In genomic region chr9:58447997-58448595, GRCm38 (mm10) we compare ENCODE assay signal across 22 mouse cellular contexts. TPM values are rescaled to one million over a fixed set of nuclear protein-coding genes. Genes with fewer than 3 reads are reported as not detected.
DNase-seq lines count a peak whose midpoint lies in the region; ATAC-seq and TF ChIP-seq lines count a peak whose summit lies in the region.
"Had no signal": no experiment of that assay in that cellular context is flagged by ENCODE, and none has a peak within 500 bp of the region (broad histone marks: within the 10 kb centered on the region; RNA-seq: fewer than 3 reads in every experiment).

No protein-coding gene starts in this region.

- no peak for TF ChIP-seq POLR2A in myocyte (IDR thresholded peaks at IDR 0.05; ENCODE audit: insufficient read length, low read depth)

- H3K4me1 ChIP-seq in midbrain, embryonic 11.5 days (ENCODE audit: control insufficient read depth, insufficient read depth, low read length): no peaks in the 10 kb centered on the region
- peaks cover 6% of the 10 kb centered on the region; the same call in 1 of the 2 replicates for H3K4me1 ChIP-seq in midbrain, embryonic 14.5 days (ENCODE audit: control insufficient read depth, insufficient read depth, low read length)
- peaks cover 40% of the 10 kb centered on the region for H3K4me1 ChIP-seq in E14TG2a.4 (replicated peaks; ENCODE audit: low read depth, low read length)

- intact Hi-C loops in left cerebral cortex, postnatal 10 days (cut with DNase I): no loop called here

- no peak overlapping the region for H3K27ac ChIP-seq in midbrain, embryonic 11.5 days (ENCODE audit: low read depth, low read length)
- H3K27ac ChIP-seq in midbrain, embryonic 14.5 days (replicated peaks; ENCODE audit: low read depth, low read length): no peak overlapping the region
- H3K27ac ChIP-seq: embryonic facial prominence, embryonic 10.5 days; gastrocnemius, adult 2 months; heart, embryonic 13.5 days; hindbrain, embryonic 13.5 days; hindbrain, postnatal 0 days had no signal

- H3ac ChIP-seq in myocyte (ENCODE audit: control insufficient read depth, insufficient read length): no peak overlapping the region

- no peak overlapping the region for H3K9ac ChIP-seq in midbrain, embryonic 11.5 days (ENCODE audit: low read length)
- no peak overlapping the region for H3K9ac ChIP-seq in midbrain, embryonic 14.5 days (replicated peaks; ENCODE audit: low read length)
- H3K9ac ChIP-seq: heart, embryonic 13.5 days; hindbrain, embryonic 13.5 days had no signal

- 88% methylated on average over 12 of the region's 12 CpGs for WGBS in midbrain, embryonic 11.5 days
- 86% methylated on average over 12 of the region's 12 CpGs for WGBS in midbrain, embryonic 14.5 days

- no peak overlapping the region for H3K4me2 ChIP-seq in midbrain, embryonic 11.5 days
- H3K4me2 ChIP-seq in midbrain, embryonic 14.5 days (ENCODE audit: low read length): no peak overlapping the region
- peak overlapping the region; percentile 53 for H3K4me2 ChIP-seq in myocyte (ENCODE audit: low read depth)
- H3K4me2 ChIP-seq: heart, embryonic 13.5 days; hindbrain, embryonic 13.5 days had no signal

- no peak for ATAC-seq in midbrain, embryonic 11.5 days (ENCODE audit: low FRiP score)
- ATAC-seq in midbrain, embryonic 14.5 days (ENCODE audit: low FRiP score, low TSS enrichment): no peak
- ATAC-seq in activated CD4-positive, CD25-positive, alpha-beta regulatory T cell, adult 4 months: no peak
- ATAC-seq: hindbrain, postnatal 0 days had no signal

- H3K79me2 ChIP-seq in myocyte (ENCODE audit: control insufficient read depth, insufficient read depth): no peaks in the 10 kb centered on the region

- no peaks in the 10 kb centered on the region for H3K9me3 ChIP-seq in midbrain, embryonic 11.5 days (ENCODE audit: control insufficient read depth, low read length)
- H3K9me3 ChIP-seq in midbrain, embryonic 14.5 days (ENCODE audit: control insufficient read depth, low read length): no peaks in the 10 kb centered on the region
- peaks cover 8% of the 10 kb centered on the region for H3K9me3 ChIP-seq in E14TG2a.4 (ENCODE audit: low read length)
- H3K9me3 ChIP-seq: embryonic facial prominence, embryonic 10.5 days; heart, embryonic 13.5 days; hindbrain, embryonic 13.5 days had no signal

- H3K4me3 ChIP-seq in midbrain, embryonic 11.5 days (ENCODE audit: low read depth, low read length): no peak overlapping the region
- no peak overlapping the region for H3K4me3 ChIP-seq in midbrain, embryonic 14.5 days (replicated peaks; ENCODE audit: low read depth, low read length)
- 0 out of 2 replicates have a peak overlapping the region, but pooled peaks have one; percentile 20 for H3K4me3 ChIP-seq in E14TG2a.4 (replicated peaks; ENCODE audit: low read length)
- H3K4me3 ChIP-seq in myocyte: no peak overlapping the region
- H3K4me3 ChIP-seq: embryonic facial prominence, embryonic 10.5 days; erythroblast, embryonic 14.5 days; gastrocnemius, adult 2 months; heart, embryonic 13.5 days; hindbrain, embryonic 13.5 days had no signal

- no peaks in the 10 kb centered on the region for H3K36me3 ChIP-seq in midbrain, embryonic 11.5 days (ENCODE audit: control insufficient read depth, insufficient read depth, low read length)
- no peaks in the 10 kb centered on the region for H3K36me3 ChIP-seq in midbrain, embryonic 14.5 days (ENCODE audit: control insufficient read depth, insufficient read depth, low read length)
- no peaks in the 10 kb centered on the region for H3K36me3 ChIP-seq in E14TG2a.4 (ENCODE audit: insufficient read depth, low read length)
- H3K36me3 ChIP-seq in myocyte (ENCODE audit: control insufficient read depth, insufficient read depth): no peaks in the 10 kb centered on the region
- H3K36me3 ChIP-seq: embryonic facial prominence, embryonic 10.5 days; heart, embryonic 13.5 days; hindbrain, embryonic 13.5 days had no signal

- no peaks in the 10 kb centered on the region; the same call in 1 of the 2 replicates for H3K27me3 ChIP-seq in midbrain, embryonic 11.5 days (ENCODE audit: control insufficient read depth, insufficient read depth, low read length)
- H3K27me3 ChIP-seq in midbrain, embryonic 14.5 days (ENCODE audit: control insufficient read depth, insufficient read depth, low read length): no peaks in the 10 kb centered on the region
- peaks cover 17% of the 10 kb centered on the region for H3K27me3 ChIP-seq in E14TG2a.4 (ENCODE audit: insufficient read depth, low read length)
- no peaks in the 10 kb centered on the region for H3K27me3 ChIP-seq in myocyte (ENCODE audit: control insufficient read depth, insufficient read depth, insufficient read length)
- H3K27me3 ChIP-seq: heart, embryonic 13.5 days; hindbrain, embryonic 13.5 days had no signal

- no peak for TF ChIP-seq CTCF in E14TG2a.4 (conservative IDR thresholded peaks at IDR 0.05; ENCODE audit: low read length)

- peak; percentile 31 for DNase-seq in midbrain, embryonic 11.5 days (ENCODE audit: low spot score, missing footprints)
- DNase-seq in midbrain, embryonic 14.5 days: no peak
- DNase-seq in NIH3T3 (ENCODE audit: low read depth): peak; percentile 21
- DNase-seq in adrenal gland, adult 2 months: no peak
- no peak for DNase-seq in left cerebral cortex, postnatal 10 days (ENCODE audit: extremely low spot score in 1 of 2, low spot score in 2 of 2)
- DNase-seq: adrenal gland, postnatal 25 days; cerebellum, adult 18-20 months; cerebellum, adult 9-11 months; gastrocnemius, adult 2 months; gastrocnemius, postnatal 25 days; heart, postnatal 10 days; kidney, adult 18-20 months had no signal

TF ChIP-seq in myocyte, 11 proteins besides CTCF, POLR2A, EP300 and RAD21:
- TF ChIP-seq MYOD1 (IDR thresholded peaks at IDR 0.05; ENCODE audit: control insufficient read depth in 1 of 3, insufficient read length in 2 of 3, low read depth in 2 of 3) (peak in 1 of 3 experiments; percentile 70), E2F4 (IDR thresholded peaks at IDR 0.05; ENCODE audit: insufficient read depth) (no peak), MYOG (IDR thresholded peaks at IDR 0.05; ENCODE audit: control insufficient read depth in 1 of 3, insufficient read depth in 1 of 3, insufficient read length in 2 of 3, low read depth in 2 of 3) (peak in 1 of 3 experiments; percentile 47), MAX (IDR thresholded peaks at IDR 0.05; ENCODE audit: low read depth) (no peak), CEBPB (IDR thresholded peaks at IDR 0.05; ENCODE audit: insufficient read depth, poor library complexity, severe bottlenecking) (peak; percentile 89; the same call in 1 of the 2 replicates), TCF3 (IDR thresholded peaks at IDR 0.05; ENCODE audit: insufficient read length, low read depth) (no peak), POLR2AphosphoS2 (IDR thresholded peaks at IDR 0.05; ENCODE audit: insufficient read length, low read depth) (no peak), TCF12 (IDR thresholded peaks at IDR 0.05; ENCODE audit: insufficient read depth, poor library complexity, severe bottlenecking) (no peak)

RNA-seq across cellular contexts. Expression of gene Insyn1, which starts 40.3 kb away (rescaled TPM):
- 1.4 and 1.8 TPM in 2 replicates for polyA plus RNA-seq in midbrain, embryonic 11.5 days (2014; fragmentation: Nextera tagmentation; extraction: Ambion mirVana)
- polyA plus RNA-seq in midbrain, embryonic 14.5 days (2014; fragmentation: Nextera tagmentation; extraction: Ambion mirVana): 10.5 and 21.2 TPM in 2 replicates
- polyA plus RNA-seq in myocyte (2012; fragmentation: generic; extraction: Trizol): 40.5 TPM
- not detected for polyA plus RNA-seq in activated CD4-positive, CD25-positive, alpha-beta regulatory T cell, adult 4 months (2017; shearing (Covaris generic))
- 10 to 100 TPM in 1 of 2 experiments, 1 to 10 TPM in 1; 8.2 to 11.9 TPM for total RNA-seq in adrenal gland, adult 2 months (2021)
- 9.2 and 12.7 TPM in 2 replicates for polyA plus RNA-seq in adrenal gland, adult 2 months (2012; rRNA removed)
- 100 to 1,000 TPM; 126 to 133 TPM for total RNA-seq in left cerebral cortex, postnatal 10 days (2021)
- total RNA-seq: granulocyte monocyte progenitor cell, adult 5-6 weeks; hematopoietic stem cell, adult 5-6 weeks had no signal
- polyA plus RNA-seq: erythroblast, embryonic 14.5 days had no signal

Comparison
In these comparisons a context has a peak if more than half of its experiments do, and no peak if none do; other contexts are left out.
1. DNase-seq: peak in midbrain, embryonic 11.5 days (single experiment) and NIH3T3 (single experiment); none in midbrain, embryonic 14.5 days (single experiment), adrenal gland, adult 2 months (single experiment) and left cerebral cortex, postnatal 10 days (0 of 2).